Mouse (Mus musculus) mouse trophoblast stem cell (cell line): ENCODE measurements around the gene Msantd3.

ENCODE experiments used
- in situ Hi-C, 2 experiments: fragments of 300-500 bp; cut with MseI, MboI; formaldehyde crosslinking; loops; 2 replicates in 1 of 2; 3 replicates in 1 of 2; pipeline ENCODE4 v1.15.1; 2025

Msantd3 gene

DNA sequence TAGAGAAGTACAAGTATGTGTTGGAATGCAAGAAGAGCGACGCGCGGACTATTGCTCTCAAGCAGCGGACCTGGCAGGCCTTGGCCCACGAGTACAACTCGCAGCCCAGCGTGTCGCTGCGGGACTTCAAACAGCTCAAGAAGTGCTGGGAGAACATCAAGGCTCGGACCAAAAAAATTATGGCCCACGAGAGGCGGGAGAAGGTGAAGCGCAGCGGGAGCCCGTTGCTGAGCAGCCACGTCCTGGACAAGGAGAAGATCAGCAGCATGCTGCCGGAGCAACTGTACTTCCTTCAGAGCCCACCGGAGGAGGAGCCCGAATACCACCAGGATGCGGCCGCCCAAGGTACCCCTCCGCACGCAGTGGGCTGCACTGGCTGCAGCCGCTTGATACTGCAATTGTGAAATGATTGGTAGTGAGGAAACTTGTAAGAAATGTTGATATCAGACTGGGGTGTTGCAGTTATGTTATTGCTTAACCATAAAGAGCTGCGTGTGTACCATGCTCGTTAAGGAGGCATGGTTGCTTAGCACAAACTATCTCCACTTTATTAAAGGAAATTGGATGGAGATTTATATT lies 12.8 kb downstream of the Msantd3 start:
- in situ Hi-C loops = no loop called here

DNA sequence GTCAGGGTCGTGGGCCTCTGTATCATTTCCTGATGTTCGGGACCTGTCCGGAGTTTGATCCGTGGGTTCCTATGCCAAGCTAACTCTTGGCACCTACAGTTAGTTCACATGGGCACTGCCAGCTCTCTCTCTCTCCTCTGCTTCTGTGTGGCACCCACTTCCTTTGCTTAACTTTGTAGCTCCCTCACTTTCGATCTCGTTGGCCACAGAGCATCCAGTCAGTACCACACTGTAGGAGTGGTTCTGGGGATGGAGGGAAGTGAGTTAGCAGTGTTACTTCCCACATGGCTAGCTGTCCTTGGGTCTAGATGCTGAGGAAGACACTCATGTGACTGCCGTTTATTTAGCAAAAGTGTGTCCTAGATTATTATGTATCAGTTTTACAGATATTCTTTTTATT lies 14.4 kb downstream of the Msantd3 start:
- in situ Hi-C loops = no loop called here

DNA sequence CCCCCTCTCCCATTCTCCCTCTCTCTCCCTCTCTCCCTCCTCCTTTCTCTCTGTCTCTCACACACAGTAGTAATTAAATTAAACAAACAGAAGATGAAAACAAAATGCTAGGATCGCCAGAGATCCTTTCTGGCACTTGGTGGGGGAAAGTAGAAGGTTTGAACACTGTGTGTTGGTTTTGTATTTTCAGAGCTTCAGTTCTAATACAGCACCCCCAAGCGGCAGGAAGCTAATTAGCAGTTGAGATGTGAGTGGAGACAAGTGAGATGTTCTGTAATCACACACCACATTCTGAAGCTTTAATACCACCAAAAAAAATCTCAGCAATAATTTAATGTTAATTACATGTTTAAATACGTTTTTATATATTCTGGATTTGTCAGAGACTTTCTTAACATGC lies 16.0 kb downstream of the Msantd3 start:
- in situ Hi-C loops = no loop called here

DNA sequence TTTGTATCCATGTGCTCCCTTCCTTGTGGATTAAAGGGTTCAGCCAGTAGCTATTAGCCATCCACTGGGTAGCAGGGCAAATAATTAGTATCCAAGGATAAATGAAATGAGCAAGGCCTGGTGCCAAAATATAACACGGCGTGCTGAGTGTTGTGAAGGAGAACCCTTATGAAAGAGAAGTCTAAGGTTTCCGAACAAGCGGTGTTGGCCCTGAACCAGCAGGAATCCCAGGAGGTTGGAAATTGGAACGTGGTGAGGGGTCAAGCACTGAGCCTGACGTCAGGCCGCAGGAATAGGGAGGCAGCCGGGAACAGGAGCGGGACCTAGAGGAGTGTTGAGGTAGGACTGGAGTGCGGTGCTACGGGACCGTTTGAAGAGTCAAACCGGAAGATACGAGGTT lies 19.9 kb downstream of the Msantd3 start:
- in situ Hi-C loops = no loop called here

DNA sequence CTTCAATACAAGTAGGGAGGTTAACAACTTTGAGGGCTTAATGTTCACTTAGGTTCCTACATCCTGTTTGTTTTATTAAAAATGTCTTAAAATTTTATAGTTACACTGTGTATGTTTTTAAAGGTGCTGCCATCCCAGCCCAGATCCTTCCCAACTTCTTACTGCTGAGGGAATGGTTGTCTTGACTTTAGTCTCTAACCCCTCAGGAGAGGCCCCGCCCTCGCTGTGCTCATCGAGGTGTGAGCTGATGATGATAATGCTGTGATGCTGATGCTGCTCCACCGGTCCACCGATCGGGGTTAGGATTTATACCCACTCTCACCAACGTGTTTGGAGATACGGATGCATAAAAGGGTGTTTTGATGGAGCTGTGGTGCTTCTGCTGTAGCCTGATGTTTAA lies 22.1 kb downstream of the Msantd3 start:
- in situ Hi-C loops = no loop called here

DNA sequence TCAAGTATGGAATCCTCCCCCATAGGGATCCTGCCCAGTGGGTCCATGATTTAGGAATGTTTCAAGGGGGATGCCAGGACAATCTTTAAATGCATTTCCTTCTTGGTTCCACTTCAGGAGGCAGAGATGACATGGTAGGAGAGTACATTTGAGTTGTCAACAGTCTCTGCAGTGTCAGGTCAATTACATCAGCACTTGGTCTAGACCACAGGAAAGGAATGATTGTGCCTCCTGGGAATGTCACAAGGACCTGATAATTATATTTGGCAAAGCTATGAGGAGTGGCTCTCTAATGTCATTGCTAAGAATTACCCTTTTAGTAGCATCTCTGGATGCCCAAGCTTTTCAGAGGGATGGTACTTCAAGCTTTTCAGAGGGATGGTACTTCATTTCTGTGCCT lies 25.2 kb downstream of the Msantd3 start:
- in situ Hi-C loops = no loop called here

DNA sequence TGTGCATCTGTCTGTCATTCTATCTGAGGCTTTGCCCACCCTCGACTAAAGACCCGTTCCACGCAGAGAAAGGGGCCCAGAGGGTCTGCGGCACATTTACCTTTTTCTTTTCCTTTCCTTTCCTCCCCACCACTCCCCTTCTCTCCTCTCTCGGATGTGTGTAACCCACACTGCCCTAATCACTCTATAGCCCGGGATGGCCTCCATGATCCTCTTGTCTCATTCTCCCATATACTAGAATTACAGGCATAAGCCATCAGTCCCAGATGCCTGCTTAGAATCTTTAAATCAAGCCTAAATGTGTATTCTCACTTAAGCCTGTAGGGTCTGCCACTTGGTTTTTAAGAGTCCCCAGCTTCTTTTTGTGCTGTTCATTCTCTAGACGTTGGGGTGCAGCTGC lies 36.6 kb downstream of the Msantd3 start:
- in situ Hi-C loops = no loop called here

DNA sequence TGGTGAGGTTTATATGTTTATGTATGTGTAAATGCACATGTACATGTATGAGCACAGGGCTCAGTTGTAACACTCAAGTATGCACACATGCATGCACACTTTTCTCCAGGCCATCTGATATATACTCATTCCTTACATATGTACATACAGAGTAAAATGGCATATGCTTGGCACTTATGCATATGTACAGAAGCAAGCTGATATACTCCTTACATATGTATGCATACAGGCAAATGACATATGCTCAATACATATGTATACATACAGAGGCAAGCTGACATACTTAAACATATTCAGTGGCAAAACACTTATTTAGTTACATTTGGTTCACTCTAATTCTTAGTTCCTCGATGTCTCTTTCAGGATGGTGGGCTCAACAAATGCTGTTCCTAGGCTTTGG lies 38.1 kb downstream of the Msantd3 start:
- in situ Hi-C loops = no loop called here

DNA sequence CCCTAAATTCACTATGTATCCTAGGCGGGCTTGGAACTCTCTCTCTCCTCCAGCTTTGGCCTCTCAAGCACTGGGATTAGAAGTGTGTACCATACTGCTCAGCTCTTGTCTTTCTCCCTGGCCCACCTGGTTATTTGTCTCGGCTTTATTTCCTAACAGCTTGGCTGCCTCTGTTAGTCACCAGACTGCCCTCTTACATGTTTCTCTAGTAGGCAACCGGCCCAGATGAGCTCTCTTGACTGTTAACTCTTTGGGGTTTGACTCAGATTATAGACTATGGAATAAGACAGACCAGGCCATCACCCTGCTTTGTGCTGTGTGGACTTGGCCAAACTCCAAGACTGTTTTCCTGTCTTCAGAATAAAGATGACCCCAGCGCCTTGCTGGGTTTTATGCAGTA lies 38.7 kb downstream of the Msantd3 start:
- in situ Hi-C loops = no loop called here

DNA sequence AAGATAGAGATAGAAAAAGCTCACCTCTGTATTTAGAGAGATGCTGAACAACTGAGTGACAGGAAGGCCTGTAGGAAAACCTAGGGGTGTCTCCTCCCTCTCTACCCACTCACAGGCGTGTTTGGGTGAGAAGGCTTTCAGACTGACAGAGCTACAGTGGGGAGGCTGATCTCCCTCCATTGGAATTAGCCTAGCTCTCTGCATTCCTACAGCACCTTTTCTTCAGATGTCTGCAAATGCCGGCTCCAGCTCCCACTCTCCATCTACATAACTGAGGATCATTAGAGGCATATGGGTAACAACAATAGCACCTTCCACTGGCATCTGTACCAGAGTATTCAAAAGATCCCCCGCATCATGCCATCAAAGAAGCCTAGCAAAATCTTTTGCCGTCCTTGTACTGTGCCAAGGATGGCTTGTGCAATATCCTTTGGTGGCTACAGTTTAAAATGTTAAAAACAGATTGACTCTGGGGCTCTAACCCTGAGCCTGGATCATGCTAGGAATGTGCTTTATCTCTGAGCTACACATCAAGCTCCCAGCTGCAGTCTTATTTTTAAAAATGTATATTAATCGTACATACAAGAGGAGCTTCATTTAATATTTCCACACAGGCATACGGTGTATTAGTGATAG lies 39.9 kb downstream of the Msantd3 start:
- in situ Hi-C loops = no loop called here

DNA sequence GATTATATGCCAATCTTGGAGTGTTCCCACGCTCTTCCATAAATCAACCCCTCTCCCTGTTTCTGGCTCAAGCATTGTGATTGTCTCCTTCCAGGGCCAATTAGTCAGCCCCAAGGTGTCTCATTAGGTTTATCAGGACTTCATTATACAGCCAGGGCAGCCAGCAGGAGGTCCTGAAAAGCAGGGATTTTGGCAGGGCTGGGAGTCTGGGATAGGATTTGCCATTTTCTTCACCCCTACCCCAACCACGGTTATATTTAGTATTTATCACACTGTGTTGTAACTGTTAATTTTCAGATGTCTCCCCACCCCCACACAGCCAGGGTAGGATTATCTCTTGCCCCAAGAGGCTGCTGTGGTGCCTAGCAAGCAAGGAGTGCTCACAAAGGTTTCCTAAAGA lies 41.5 kb downstream of the Msantd3 start:
- in situ Hi-C loops = no loop called here

DNA sequence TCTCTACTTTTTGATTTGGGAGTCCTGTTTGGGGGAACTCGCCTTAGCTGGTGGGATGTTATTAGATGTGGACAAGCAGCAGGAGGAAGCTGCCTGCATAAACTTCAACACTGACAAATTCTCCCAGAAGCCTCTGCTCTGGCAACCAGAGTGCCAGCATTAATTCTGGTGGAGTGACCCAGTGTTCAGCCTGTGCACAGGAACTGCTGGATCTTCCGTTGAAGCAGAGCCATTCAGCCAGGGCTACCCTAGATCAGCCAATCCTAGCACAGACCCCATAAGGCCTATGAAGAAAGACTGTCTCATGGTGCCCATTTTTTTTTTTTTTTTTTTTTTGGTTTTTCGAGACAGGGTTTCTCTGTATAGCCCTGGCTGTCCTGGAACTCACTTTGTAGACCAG lies 42.3 kb downstream of the Msantd3 start:
- in situ Hi-C loops = no loop called here

DNA sequence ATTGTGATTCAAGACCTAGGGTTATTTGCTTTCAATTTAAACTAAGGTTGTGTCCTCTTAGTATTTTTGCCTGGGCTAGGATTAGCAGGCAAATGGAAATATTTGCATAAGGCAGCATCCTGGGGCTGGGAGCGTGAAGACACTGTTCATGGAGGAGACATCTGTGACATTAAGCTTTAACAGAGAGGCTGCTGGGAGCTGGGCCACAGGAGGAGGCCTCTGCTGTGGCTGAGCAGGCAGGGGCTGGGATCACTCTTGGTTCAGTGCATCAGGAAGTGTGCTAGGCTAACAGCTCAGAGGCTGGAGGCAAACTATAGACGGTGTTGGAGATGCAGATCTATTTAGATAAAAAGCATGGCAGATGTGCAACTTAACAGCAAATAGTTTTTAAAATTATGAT lies 43.2 kb downstream of the Msantd3 start:
- in situ Hi-C loops = no loop called here

DNA sequence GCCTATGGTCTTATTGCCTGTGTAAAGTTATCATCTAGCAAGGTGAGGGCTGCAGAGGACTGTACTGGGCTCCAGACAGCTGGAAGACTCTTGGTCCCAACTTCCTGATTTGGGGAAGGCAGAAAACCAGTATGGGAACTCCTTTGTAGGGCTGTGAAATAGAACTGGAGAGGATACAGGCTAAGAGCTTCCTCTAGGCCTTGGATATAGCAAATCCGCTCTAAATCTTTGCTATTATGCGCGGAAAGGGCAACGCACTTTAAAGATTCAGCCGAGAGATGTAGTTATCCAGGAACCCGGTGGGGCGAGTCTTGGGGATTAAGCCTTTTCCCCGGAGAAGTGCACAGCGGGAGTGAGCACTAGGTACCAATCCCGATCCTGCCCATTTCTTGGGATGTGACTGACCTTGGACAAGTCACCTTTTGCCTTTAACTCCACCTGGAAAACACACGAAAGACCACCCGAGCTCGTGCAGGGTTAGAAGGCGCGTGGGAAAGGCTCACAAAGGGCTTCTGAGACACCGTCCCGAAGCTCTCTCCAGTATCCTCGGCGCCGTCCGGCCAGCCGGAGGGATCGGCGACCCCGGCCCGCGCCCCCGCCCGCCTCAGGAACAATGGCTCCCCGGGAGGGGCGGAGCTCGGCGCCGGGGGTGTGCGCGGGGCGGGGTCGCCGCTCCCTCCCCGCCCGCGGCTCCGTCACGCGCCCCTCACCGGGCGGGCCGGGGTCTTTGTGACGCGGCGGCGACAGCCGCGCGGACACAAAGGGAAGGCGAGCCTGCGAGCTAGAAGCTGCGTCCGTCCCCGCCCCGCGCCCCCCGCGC lies 44.9 kb downstream of the Msantd3 start, which contains the start of gene Tmeff1:
Tmeff1 (plus strand) TSS at position 754 of the 820 bp plus-strand sequence.
- in situ Hi-C loops = no loop called here

DNA sequence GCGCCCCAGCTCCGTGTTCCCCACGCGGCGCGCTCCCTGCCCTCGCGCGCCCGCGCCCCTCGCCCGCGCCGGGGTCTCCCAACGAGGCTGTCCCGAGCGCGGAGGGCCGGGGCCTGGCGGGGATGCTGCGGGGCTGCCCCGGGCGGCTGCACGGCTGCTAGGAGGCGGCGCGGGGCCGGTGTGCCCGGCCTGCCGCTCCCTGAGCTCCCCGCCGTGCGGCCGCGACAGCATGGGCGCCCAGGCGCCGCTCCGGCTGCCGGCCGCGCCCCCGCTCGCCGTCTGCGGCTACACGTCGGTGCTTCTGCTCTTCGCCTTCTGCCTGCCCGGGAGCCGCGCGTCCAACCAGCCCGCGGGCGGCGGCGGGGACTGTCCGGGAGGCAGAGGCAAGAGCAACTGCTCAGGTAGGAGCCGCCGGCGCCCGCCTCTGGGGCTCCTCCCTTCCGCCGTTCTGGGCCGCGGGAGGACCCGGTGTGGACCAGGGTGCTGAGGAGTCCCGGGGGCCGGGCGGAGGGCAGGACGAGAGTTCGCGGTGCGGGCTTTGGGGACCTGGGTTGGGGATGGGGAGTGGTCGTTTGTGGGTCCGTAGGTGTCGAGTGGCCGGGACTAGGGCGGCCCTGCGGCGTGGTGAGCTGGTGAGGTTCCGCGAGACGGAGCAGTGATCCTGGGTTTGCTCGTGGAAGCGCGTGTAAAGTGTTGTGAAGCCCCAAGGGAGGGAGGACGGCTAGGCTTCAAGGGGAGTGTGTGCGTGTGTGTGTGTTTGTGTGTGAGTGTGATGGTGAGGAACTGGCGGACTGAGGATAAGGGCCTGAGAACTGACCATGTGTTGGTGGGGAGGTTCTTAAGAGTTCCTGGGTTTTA lies 45.7 kb downstream of the Msantd3 start:
- in situ Hi-C loops = no loop called here

DNA sequence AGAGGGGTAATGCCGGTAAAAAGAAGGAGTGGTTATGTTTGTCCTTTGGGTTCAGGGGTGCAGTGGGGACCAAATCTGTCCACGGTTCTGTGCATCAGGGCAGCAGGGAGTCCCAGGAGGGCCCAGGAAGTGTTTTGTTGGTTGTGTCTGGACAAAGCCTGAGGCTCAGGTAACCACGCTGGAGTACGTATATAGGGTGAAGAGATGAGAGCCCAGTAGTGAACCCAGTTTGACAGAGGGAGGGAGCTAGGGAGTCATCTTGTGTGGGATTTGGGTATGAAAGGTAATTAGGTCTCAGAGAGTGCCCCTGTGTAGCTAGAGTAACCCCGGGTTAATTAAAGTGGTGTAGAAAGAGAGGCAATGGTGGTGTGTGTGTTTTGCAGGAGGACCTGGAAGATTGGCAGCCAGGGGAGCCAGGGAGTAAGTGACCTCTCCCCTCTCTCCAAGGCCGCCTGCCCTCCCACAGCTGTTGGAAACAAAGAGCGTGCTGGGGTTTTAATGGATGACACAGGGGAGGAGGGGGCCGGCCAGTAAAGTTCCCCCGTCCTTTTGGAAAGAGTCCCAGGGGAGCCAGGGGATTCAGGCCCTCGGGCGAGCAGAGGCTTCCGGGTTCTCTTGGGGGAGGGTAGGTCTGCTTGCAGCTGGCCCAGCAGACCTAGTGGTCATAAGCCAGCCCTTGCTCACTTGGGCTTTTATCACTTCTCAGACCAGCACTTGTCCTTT lies 46.5 kb downstream of the Msantd3 start:
- in situ Hi-C loops = no loop called here

DNA sequence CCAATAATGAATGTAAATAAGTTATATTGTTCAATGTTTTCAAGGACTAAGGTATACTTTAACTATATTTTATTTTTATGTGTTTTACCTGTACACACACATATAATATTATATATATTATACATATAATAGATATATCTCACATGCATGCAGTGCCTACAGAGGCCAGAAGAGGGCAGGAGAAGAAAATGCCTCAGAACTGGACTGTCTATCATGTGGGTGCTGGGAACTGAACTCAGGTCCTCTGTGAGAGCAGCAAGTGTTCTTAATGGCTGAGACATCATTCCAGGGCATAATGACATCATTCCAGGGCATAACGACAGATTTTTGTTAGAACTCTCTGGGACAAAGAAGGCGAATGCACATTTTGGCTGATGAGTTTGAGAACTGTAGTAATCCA lies 47.8 kb downstream of the Msantd3 start:
- in situ Hi-C loops = no loop called here

DNA sequence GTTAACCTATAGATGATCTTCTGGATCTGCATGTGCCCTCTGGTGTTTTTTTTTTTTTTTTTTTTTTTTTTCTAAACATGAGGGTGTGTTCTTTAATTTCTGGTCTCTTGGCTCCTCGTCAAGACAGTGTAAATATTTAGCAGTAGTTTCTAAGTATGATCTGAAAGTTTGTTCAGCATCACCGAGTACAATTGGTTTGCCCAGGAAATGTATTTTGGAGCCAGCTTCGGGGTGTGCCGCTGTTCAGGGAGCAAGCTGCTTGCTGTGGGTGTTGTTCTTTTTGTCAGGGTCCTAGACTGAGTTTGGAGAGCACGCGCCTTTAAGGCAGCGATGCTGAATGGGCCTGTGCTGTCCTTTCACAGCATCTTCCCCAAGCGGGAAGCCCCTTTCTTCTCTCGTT lies 48.8 kb downstream of the Msantd3 start:
- in situ Hi-C loops = no loop called here

DNA sequence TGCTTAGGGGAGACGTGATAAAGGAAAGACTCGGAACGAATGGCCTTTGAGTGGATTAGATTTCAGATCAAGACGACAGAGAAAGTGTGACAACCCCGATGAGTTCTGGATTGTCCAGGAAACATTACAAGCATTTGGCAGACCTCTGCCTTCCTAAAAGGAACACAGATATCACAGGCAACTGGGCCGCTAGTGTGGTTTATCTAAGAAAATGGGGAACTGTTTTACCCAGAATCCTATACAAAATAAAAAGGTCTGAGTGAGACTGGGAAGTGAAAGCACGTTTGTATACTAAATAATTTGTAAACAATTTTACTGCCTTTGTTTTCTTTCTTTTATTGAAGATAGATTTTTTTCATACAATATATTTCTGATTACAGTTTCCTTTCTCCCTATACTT lies 51.1 kb downstream of the Msantd3 start:
- in situ Hi-C loops = no loop called here

DNA sequence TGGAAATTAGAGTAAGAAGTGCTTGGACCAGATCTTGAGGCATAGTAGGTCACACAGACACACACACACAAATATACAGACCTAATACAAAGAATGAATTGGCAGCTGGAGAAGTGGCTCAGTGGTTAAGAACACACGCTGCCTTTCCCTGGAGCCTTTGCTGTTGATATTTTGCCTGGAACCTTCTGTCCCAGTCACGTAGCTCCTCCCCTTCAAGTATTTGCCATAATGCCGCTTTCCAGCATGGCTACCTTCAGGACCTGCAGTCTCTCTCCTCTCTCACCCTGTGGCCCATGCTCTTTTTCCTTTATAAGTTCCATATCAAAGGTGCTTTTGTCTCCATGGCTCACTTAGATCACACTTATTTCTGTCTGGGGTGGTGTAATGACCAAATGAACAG lies 51.7 kb downstream of the Msantd3 start:
- in situ Hi-C loops = no loop called here

DNA sequence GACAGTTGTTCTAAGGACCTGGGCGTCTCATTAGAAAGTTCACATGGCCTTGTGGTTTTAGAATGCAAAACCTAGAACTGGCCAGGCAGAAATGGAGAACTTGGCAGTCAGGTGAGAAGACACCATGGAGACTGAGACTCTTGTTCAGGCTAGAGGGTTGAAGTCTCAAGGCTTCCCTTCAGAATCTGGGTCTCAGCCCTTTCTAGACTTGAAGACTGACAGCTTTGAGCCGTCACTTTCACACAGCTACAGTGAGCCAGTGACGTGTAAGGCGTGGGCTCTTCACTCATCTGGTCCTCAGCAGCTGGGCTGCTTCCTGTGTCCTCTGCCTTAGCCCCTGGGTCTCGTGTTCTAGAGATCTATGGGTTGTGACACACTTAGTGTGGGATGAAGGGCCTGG lies 52.6 kb downstream of the Msantd3 start:
- in situ Hi-C loops = no loop called here
